Mouse (Mus musculus): ENCODE results near the gene Ccdc142.

- TF ChIP-seq CTCF (conservative IDR thresholded peaks at IDR 0.05; ENCODE audit: low read length) (no peak), NANOG (IDR thresholded peaks at IDR 0.05; ENCODE audit: borderline replicate concordance, low read length) (no peak)
These were observed 2.8 kb downstream of the Ccdc142 start for GRCm38 (mm10) chr6:83104158-83104557.

All from E14TG2a.4 (cell line).